23 mouse cellular contexts compared by ENCODE assay signal in the genomic region with DNA sequence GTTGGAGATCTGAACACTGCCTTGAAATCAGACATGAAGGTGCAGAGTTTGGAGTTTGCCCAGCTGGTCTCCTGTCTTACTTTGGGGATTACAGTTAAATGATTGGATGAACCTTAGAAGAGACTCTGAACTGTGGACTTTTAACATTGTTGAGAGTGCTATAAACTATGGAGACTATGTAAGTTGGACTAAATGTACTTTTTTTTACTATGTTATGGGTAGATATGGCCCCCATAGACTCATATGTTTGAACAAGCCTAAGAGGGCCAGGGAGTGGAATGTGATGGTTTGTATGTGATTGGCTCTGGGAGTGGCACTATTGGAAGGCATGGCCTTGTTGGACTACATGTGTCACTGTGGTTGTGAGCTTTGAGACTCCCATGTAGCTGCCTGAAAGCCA. TPM values are rescaled to one million over a fixed set of nuclear protein-coding genes. Genes with fewer than 3 reads are reported as not detected.
DNase-seq lines count a peak whose midpoint lies in the region; ATAC-seq and TF ChIP-seq lines count a peak whose summit lies in the region.
"Had no signal": no experiment of that assay in that cellular context is flagged by ENCODE, and none has a peak within 500 bp of the region (broad histone marks: within the 10 kb centered on the region; RNA-seq: fewer than 3 reads in every experiment).

No protein-coding gene starts in this region.

- no peak for TF ChIP-seq CTCF in kidney, adult 2 months (conservative IDR thresholded peaks at IDR 0.05; ENCODE audit: insufficient read depth, insufficient read length, low read depth, low read length)
- TF ChIP-seq CTCF in intestine, postnatal 0 days (IDR thresholded peaks at IDR 0.05; ENCODE audit: low read depth): no peak

- no peak overlapping the region for H3K4me2 ChIP-seq in intestine, embryonic 15.5 days (replicated peaks)
- no peak overlapping the region for H3K4me2 ChIP-seq in intestine, postnatal 0 days (replicated peaks; ENCODE audit: low read depth)
- H3K4me2 ChIP-seq: embryonic facial prominence, embryonic 12.5 days; forebrain, embryonic 13.5 days; forebrain, embryonic 15.5 days had no signal

- H3K27ac ChIP-seq in kidney, adult 2 months (ENCODE audit: insufficient read depth, low read depth, low read length): no peak overlapping the region
- H3K27ac ChIP-seq in intestine, embryonic 15.5 days: no peak overlapping the region
- H3K27ac ChIP-seq in intestine, postnatal 0 days (ENCODE audit: low read depth, low read length): no peak overlapping the region
- H3K27ac ChIP-seq: embryonic facial prominence, embryonic 10.5 days; embryonic facial prominence, embryonic 12.5 days; forebrain, embryonic 13.5 days; forebrain, embryonic 15.5 days had no signal

- peak; percentile 36 for DNase-seq in kidney, adult 2 months
- DNase-seq in kidney, adult 18-20 months: no peak
- no peak for DNase-seq in cerebellum, adult 9-10 months
- DNase-seq: adrenal gland, adult 2 months; adrenal gland, postnatal 10 days; adrenal gland, postnatal 25 days; B cell, adult 2 months; cerebellum, adult 11 months; cerebellum, adult 18-20 months; cerebellum, adult 8-10 months; cerebellum, postnatal 10 days; cerebellum, postnatal 25 days; forebrain, postnatal 0 days had no signal

- no peak overlapping the region for H3K9ac ChIP-seq in intestine, embryonic 15.5 days
- H3K9ac ChIP-seq in intestine, postnatal 0 days (ENCODE audit: low read depth, low read length): no peak overlapping the region
- H3K9ac ChIP-seq: embryonic facial prominence, embryonic 12.5 days; forebrain, embryonic 13.5 days; forebrain, embryonic 15.5 days; forebrain, postnatal 0 days had no signal

- H3K27me3 ChIP-seq in kidney, adult 2 months (replicated peaks; ENCODE audit: control insufficient read depth, insufficient read depth, low read length): no peaks in the 10 kb centered on the region
- H3K27me3 ChIP-seq in intestine, embryonic 15.5 days (replicated peaks): no peaks in the 10 kb centered on the region
- no peaks in the 10 kb centered on the region for H3K27me3 ChIP-seq in intestine, postnatal 0 days (replicated peaks; ENCODE audit: control insufficient read depth, insufficient read depth, low read length)
- H3K27me3 ChIP-seq: embryonic facial prominence, embryonic 12.5 days; forebrain, embryonic 13.5 days; forebrain, embryonic 15.5 days had no signal

- no peaks in the 10 kb centered on the region for H3K4me1 ChIP-seq in kidney, adult 2 months (ENCODE audit: control insufficient read depth, insufficient read depth, low read length)
- no peaks in the 10 kb centered on the region for H3K4me1 ChIP-seq in intestine, embryonic 15.5 days (replicated peaks)
- no peaks in the 10 kb centered on the region for H3K4me1 ChIP-seq in intestine, postnatal 0 days (replicated peaks; ENCODE audit: control insufficient read depth, insufficient read depth, low read length)
- H3K4me1 ChIP-seq: embryonic facial prominence, embryonic 10.5 days; embryonic facial prominence, embryonic 12.5 days; forebrain, embryonic 13.5 days; forebrain, embryonic 15.5 days had no signal

- TF ChIP-seq POLR2A in kidney, adult 2 months (IDR thresholded peaks at IDR 0.05; ENCODE audit: low read depth, low read length): no peak

- no peaks in the 10 kb centered on the region for H3K36me3 ChIP-seq in kidney, adult 2 months (ENCODE audit: control insufficient read depth, insufficient read depth, low read length)
- no peaks in the 10 kb centered on the region for H3K36me3 ChIP-seq in intestine, embryonic 15.5 days
- no peaks in the 10 kb centered on the region for H3K36me3 ChIP-seq in intestine, postnatal 0 days (ENCODE audit: control insufficient read depth, insufficient read depth)
- H3K36me3 ChIP-seq: embryonic facial prominence, embryonic 10.5 days; embryonic facial prominence, embryonic 12.5 days; forebrain, embryonic 15.5 days had no signal

- H3K9me3 ChIP-seq in intestine, embryonic 15.5 days: no peaks in the 10 kb centered on the region
- peaks cover 3% of the 10 kb centered on the region; the same call in 1 of the 2 replicates for H3K9me3 ChIP-seq in intestine, postnatal 0 days (ENCODE audit: control insufficient read depth)
- H3K9me3 ChIP-seq: embryonic facial prominence, embryonic 10.5 days; embryonic facial prominence, embryonic 12.5 days; forebrain, embryonic 13.5 days; forebrain, embryonic 15.5 days had no signal

- H3K4me3 ChIP-seq in kidney, adult 2 months (ENCODE audit: insufficient read depth, low read depth, low read length): no peak overlapping the region
- no peak overlapping the region for H3K4me3 ChIP-seq in intestine, embryonic 15.5 days (replicated peaks)
- no peak overlapping the region for H3K4me3 ChIP-seq in intestine, postnatal 0 days (ENCODE audit: low read depth, low read length)
- H3K4me3 ChIP-seq: embryonic facial prominence, embryonic 10.5 days; embryonic facial prominence, embryonic 12.5 days; forebrain, embryonic 13.5 days; forebrain, embryonic 15.5 days had no signal

- peak; percentile 51; the same call in 1 of the 2 replicates for ATAC-seq in intestine, embryonic 15.5 days
- peak; percentile 75 for ATAC-seq in intestine, postnatal 0 days
- ATAC-seq: forebrain, embryonic 13.5 days; forebrain, embryonic 15.5 days; forebrain, postnatal 0 days had no signal

RNA-seq across cellular contexts. Expression of gene Tmem92, which starts 53.8 kb away (rescaled TPM):
- not detected in 2 replicates for polyA plus RNA-seq in kidney, adult 2 months (2012; rRNA removed)
- polyA plus RNA-seq in intestine, embryonic 15.5 days (2015; fragmentation: Nextera tagmentation; extraction: Ambion mirVana): 0.06 TPM in 1 of 2 replicates, not detected in the other
- polyA plus RNA-seq in intestine, postnatal 0 days (2015; fragmentation: Nextera tagmentation; extraction: Ambion mirVana): not detected in 2 replicates
- polyA plus RNA-seq: adrenal gland, adult 2 months; brain, embryonic 14.5 days; cortical plate, adult 2 months; embryonic facial prominence, embryonic 10.5 days; embryonic facial prominence, embryonic 12.5 days; embryonic facial prominence, embryonic 14.5 days; forebrain, embryonic 11.5 days; forebrain, embryonic 13.5 days had no signal
